Mouse (Mus musculus) splenic B cell, adult 2 months (primary cell): ENCODE results near the gene Naif1.

Experiments
- DNase-seq: peaks from one replicate; pipeline ENCODE4 v3.0.0-alpha.2; 2011; ENCODE audit warnings: low read depth, low spot score
- H3K27me3 ChIP-seq: 2 replicates; pipeline ENCODE4 v1.6.1; 2012; ENCODE audit warnings: mild to moderate bottlenecking, low read length, moderate library complexity, mixed read lengths; ENCODE audit not compliant: control insufficient read depth, poor library complexity, insufficient read depth, severe bottlenecking
- H3K36me3 ChIP-seq: 2 replicates; pipeline ENCODE4 v1.6.1; 2012; ENCODE audit warnings: mild to moderate bottlenecking, low read length, moderate library complexity, mixed read lengths; ENCODE audit not compliant: control insufficient read depth, poor library complexity, insufficient read depth, severe bottlenecking

Gene Naif1

DNA sequence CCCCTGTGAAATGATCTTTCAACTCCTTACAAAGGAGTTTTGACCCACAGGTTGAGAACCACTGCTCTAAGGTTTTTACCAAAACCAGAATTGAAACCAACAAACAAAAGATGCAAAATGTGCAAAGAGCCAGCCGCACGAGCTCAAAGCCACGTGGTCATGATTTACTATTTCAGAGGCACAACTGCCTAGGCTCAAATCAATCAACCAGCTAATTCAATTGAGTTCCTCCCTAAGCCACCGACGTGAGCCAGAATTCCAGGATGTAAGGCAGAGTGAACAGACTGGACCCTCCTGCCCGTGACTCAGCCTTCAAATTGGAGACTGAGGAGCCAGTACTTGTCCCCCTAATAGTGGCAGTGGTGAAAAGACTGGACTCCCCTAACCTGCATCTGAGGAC, 11.1 kb upstream of the Naif1 start:
- DNase-seq: peak; percentile 38
- Histone ChIP-seq H3K27me3 (no peaks in the 10 kb centered on the region), H3K36me3 (0 out of 2 replicates have a peak, but pooled peaks cover 1% of the 10 kb centered on the region)

DNA sequence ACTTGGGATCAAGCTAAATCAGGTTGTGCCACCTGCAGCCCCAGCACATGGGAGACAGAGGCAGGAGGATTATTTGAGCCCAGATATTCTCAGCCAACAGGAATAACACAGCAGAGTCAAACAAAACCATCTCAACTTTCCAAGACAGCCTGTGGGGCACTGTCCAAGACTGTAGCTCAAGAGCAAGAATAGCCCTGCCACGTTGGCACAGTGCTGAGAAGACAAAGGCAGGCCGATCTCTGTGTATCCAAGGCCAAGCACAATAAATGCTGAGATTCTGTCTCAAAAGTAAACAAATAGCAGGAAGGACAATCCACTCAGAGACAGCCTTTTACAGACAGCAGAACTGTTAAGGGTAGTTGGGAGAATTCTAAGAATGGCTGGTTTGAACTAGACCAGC, 10.1 kb upstream of the Naif1 start:
- no peak for DNase-seq
- Histone ChIP-seq H3K27me3 (no peaks in the 10 kb centered on the region), H3K36me3 (0 out of 2 replicates have a peak, but pooled peaks cover 1% of the 10 kb centered on the region)

DNA sequence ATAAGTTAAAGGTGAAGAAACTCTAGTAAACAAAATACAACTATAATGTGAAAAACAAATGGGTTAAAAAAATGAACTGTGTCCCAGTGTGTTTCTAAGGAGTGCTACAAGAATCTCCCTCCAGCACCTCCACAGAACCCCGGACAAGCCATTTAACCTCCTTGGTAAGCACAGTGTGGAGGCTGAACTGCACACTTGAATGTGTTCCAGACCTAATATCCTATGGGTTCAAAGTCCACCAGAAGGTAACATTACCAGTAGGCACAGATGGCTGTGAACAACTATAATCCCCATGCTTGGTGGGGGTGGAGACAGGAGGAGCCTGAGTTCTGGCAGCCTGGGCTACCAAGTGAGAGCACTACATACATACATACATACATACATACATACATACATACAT, 9.6 kb upstream of the Naif1 start:
- Histone ChIP-seq H3K36me3 (0 out of 2 replicates have a peak, but pooled peaks cover 3% of the 10 kb centered on the region), H3K27me3 (no peaks in the 10 kb centered on the region)
- DNase-seq: no peak

- Histone ChIP-seq H3K27me3 (no peaks in the 10 kb centered on the region), H3K36me3 (0 out of 2 replicates have a peak, but pooled peaks cover 4% of the 10 kb centered on the region)
- DNase-seq: no peak
Measured at GRCm38 (mm10) chr2:32441550-32441949, 8.7 kb upstream of the Naif1 start.

DNA sequence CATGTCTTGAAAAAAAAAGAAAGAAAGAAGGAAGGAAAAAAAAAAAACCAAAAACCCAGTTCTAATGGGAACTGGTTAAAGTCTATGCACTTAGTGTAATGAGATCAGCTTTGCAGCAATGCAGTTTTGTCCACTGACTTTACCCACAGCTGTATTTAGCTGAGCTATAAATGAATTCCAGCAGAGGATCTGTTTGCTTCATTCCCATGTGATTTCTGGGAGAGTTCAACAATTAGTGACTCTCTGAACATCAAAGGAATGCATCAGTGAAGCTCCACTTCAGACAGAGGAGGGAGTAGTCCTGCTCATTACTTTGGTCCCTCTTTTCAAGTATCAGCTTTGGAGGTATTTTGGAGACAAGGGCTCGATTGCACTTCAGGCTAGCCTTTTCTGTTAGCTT, 4.7 kb upstream of the Naif1 start:
- no peak for DNase-seq
- Histone ChIP-seq H3K27me3 (no peaks in the 10 kb centered on the region), H3K36me3 (0 out of 2 replicates have a peak, but pooled peaks cover 3% of the 10 kb centered on the region)

DNA sequence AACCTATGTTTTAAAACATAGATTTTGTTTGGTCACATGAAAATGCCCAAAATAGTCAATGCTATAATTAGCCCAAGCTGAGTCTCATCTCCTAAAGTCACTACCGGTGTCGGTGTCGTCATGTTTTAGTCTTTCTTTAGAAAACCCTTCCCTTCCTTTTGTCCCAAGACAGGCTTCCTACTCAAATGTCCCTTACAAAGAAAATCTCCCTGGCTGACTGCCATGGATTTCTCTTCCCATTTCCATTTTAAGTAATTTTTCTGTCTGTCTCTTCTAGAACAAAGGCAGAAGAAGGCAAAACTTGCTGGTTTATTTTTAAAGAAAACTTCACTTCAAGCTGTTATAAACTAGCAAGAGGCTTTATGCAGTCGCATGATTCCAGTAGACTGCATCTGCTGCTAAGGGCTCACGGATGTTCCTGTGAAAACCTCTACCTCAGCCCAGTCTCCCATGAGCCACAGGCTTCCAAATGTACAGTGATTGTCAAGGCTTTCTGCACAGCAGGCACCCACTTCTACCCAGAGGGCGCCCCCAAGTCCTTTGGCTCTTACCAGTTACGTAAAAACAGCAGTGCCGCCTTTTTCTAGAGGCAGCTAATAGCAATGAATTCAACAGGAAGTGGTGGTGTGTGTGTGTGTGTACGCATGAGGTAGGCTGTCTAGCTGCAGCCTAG, 2.9 kb upstream of the Naif1 start:
- Histone ChIP-seq H3K27me3 (no peaks in the 10 kb centered on the region), H3K36me3 (0 out of 2 replicates have a peak, but pooled peaks cover 3% of the 10 kb centered on the region)
- DNase-seq: peak; percentile 79

DNA sequence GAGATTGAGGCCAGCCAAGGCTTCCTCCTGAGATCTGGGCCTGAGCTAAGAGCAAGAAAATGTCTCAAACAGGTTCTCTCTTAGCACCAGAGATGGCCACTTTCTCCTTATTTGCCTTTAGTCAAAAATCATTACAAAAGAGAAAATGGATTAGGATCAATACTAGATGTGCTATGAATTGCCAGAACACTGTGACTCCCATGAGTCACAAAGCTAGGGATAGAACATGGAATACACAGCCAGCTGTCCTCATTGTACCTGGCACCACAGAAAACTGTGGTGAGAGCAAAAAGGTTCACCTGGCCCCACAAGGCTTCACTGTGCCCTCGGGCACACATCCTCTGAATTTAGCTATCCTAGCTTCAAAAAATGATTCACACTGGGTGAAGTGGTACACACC, 1.8 kb upstream of the Naif1 start:
- no peak for DNase-seq
- Histone ChIP-seq H3K36me3 (0 out of 2 replicates have a peak, but pooled peaks cover 3% of the 10 kb centered on the region), H3K27me3 (no peaks in the 10 kb centered on the region)

- peak; percentile 98 for DNase-seq
- Histone ChIP-seq H3K36me3 (no peaks in the 10 kb centered on the region; the same call in 1 of the 2 replicates), H3K27me3 (no peaks in the 10 kb centered on the region)
Measured at GRCm38 (mm10) chr2:32450881-32451844, 906 bp downstream of the Naif1 start, which contains the start of gene Slc25a25. Gene Slc25a25 (minus strand): TSS chr2:32451445.

GRCm38 (mm10) chr2:32451870-32452372, 1.7 kb downstream of the Naif1 start:
- no peaks in the 10 kb centered on the region for H3K27me3 ChIP-seq
- H3K36me3 ChIP-seq: no peaks in the 10 kb centered on the region; the same call in 1 of the 2 replicates
- peak; percentile 99 for DNase-seq

- Histone ChIP-seq H3K36me3 (no peaks in the 10 kb centered on the region; the same call in 1 of the 2 replicates), H3K27me3 (no peaks in the 10 kb centered on the region)
- no peak for DNase-seq
Measured at GRCm38 (mm10) chr2:32452441-32452971, 2.2 kb downstream of the Naif1 start.

- DNase-seq: no peak
- H3K27me3 ChIP-seq: no peaks in the 10 kb centered on the region
- H3K36me3 ChIP-seq: no peaks in the 10 kb centered on the region; the same call in 1 of the 2 replicates
Measured at GRCm38 (mm10) chr2:32453641-32454303, 3.5 kb downstream of the Naif1 start.

DNA sequence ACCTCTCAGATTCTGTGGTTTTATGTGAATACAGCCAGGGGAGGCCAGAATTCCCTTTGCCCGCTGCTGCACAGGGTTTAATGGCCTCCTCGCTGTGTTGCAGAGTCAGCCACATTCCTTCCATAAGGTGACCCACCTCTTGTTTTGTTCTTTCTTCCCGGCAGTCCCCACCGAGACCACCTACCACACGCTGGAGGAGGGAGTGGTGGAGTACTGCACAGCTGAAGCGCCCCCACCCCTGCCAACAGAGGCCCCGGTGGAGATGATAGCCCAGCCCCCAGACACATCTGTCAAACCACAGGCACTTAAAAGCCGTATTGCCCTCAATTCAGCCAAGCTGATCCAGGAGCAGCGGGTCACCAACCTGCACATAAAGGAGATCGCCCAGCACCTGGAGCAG, 4.4 kb downstream of the Naif1 start:
- H3K36me3 ChIP-seq: no peaks in the 10 kb centered on the region; the same call in 1 of the 2 replicates
- H3K27me3 ChIP-seq: no peaks in the 10 kb centered on the region
- no peak for DNase-seq

GRCm38 (mm10) chr2:32455101-32455500, 4.8 kb downstream of the Naif1 start:
- no peak for DNase-seq
- no peaks in the 10 kb centered on the region for H3K27me3 ChIP-seq
- H3K36me3 ChIP-seq: no peaks in the 10 kb centered on the region; the same call in 1 of the 2 replicates

- H3K27me3 ChIP-seq: no peaks in the 10 kb centered on the region
- no peaks in the 10 kb centered on the region; the same call in 1 of the 2 replicates for H3K36me3 ChIP-seq
- no peak for DNase-seq
Measured at GRCm38 (mm10) chr2:32458300-32458699, 8.0 kb downstream of the Naif1 start.
